Mouse (Mus musculus): ENCODE data around the gene Dnaja1.

The Dnaja1 gene

GRCm38 (mm10) chr4:40722011-40722666 is at the start of gene Dnaja1:
Dnaja1 (plus strand) TSS chr4:40722150.
- peak; percentile 97 for DNase-seq

GRCm38 (mm10) chr4:40673526-40673925 is 48.4 kb upstream of the Dnaja1 start:
- no peak for DNase-seq

GRCm38 (mm10) chr4:40676338-40676737 is 45.6 kb upstream of the Dnaja1 start:
- DNase-seq, result no peak

- DNase-seq, result peak; percentile 31
Measured at GRCm38 (mm10) chr4:40677132-40677531, 44.8 kb upstream of the Dnaja1 start.

DNA sequence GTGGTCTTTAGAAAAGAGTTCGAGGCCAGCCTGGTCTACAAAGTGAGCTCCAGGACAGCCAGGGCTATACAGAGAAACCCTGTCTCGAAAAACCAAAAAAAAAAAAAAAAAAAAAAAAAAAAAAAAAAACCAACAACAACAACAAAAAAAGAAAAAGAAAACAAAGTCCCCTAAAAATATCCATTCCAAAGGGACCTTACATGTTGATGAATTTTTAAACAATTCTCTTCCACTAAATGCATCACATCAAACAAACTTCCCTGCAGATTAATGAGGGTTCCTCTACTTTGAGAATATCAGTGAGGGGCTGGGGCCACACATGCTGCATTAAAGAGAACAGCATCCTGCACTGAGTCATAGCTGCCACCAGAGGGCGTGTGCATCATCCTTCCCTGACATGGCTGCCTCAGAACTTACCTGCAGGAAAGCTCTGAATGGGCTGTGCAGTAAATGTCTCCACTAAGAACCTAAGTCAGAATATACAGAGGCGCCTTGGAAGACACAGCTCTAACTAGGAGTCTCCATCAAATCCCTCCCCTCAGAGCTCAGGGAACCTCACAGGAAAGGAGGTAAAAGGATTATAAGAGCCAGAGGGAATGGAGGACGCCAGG is 41.6 kb upstream of the Dnaja1 start:
- DNase-seq, result no peak

- peak; percentile 65 for DNase-seq
Measured at GRCm38 (mm10) chr4:40681908-40682307, 40.0 kb upstream of the Dnaja1 start.

GRCm38 (mm10) chr4:40682359-40682758 is 39.6 kb upstream of the Dnaja1 start:
- DNase-seq, result no peak

DNA sequence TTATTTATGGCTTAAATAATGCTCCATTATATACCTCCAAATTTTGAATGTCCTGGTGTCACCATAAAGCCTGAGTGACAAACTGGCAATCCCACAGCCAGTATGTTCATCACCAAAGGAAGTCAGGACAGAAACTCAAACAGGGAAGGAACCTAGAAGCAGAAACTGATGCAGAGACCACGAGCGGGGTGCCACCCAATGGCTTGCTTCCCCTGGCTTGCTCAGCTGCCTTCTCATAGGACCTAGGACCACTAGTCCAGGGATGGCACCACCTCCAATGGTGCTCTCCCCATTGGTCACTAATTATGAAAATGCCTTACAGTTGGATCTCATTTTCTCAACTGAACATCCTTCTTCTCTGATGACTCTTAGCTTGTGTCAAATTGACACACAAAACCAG is 38.6 kb upstream of the Dnaja1 start:
- no peak for DNase-seq

- DNase-seq, result no peak
Measured at GRCm38 (mm10) chr4:40691100-40691499, 30.9 kb upstream of the Dnaja1 start.

DNA sequence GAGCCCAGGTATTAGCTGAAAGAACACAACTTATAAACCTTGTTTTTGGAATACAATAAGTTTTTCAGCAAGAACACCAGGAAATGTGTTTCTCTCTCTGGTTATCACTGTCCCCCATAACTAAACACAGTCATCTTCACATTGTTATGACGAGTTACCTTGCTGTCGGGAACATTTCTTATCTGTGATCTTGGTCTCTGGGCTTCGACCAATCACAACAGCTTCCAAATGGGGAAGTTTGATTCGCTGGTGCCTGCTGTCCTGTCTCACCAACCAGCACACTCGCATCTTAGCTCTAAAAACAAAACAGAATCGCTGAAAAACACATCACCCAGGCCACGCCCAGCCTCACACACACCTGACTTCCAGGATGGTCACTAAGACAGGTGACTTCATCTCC is 24.9 kb upstream of the Dnaja1 start:
- no peak for DNase-seq

GRCm38 (mm10) chr4:40700216-40700615 is 21.7 kb upstream of the Dnaja1 start:
- no peak for DNase-seq

DNA sequence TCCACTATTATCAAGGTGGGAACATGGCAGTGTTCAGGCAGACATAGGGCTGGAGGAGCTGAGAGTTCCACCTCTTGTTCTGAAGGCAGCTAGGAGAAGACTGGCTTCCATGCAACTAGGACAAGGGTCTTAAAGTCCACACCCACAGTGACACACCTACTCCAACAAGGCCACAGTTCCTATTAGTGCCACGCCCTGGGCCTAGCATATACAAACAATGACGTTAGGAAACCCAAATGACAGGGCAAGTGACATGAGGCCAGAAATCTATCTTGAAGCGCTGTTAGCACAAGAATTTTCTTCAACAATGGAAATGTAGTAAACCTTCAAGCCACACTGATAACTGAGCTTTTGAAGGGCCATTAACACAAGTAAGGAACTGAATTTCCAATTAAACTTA is 20.2 kb upstream of the Dnaja1 start:
- DNase-seq, result no peak

DNA sequence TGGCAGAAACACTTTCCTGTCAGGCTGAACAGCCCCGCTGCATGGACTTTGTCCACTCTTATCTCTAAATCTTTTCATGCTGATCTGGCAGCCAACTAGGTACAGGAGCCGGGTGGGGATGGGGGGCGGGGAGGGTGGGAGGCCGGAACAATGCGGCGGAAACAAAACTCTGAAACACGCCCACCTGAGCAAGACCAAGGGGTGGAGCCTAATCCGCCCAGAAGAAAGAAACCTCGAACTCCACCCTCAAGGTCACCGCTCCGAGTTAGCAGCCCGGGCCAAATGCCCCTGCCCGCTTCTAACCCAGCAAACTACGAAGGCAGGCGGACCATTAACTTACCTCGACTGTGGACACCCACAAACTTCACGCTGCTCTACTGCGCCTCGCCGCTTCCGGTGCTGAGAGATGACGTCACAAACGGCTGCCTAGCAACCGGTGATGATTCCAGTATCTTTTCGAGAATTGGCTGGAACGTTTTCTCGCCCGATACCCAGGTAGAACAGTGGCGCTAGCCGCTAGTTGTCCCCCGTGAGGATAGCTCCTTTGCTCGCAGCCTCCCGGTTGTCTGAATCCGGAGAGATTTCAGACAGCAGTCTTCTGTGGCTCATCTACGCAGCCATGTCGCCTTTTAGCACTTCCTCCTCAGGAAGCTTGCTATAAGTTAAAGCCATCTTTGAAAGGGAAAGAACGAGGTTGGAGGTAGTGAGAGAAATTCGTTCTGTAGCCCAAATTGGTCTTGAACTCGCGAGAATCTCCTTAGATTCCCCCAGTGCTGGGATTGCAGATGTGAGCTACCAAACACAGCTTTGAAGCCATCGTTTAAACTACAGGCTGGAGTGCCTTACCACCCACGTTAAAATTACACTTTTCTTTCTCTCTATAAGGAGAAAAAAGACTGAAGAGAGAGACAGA is 18.9 kb upstream of the Dnaja1 start, which contains the start of gene Aptx:
Gene Aptx (minus strand): TSS at position 398 of the 913 bp plus-strand sequence.
- peak; percentile 95 for DNase-seq

GRCm38 (mm10) chr4:40703710-40704275 is 18.2 kb upstream of the Dnaja1 start:
- no peak for DNase-seq

- DNase-seq, result no peak
Measured at GRCm38 (mm10) chr4:40717141-40717540, 4.8 kb upstream of the Dnaja1 start.

- no peak for DNase-seq
Measured at GRCm38 (mm10) chr4:40720910-40721309, 1.0 kb upstream of the Dnaja1 start.

GRCm38 (mm10) chr4:40722687-40723460 is 924 bp downstream of the Dnaja1 start:
- DNase-seq, result peak; percentile 88

- DNase-seq, result no peak
Measured at GRCm38 (mm10) chr4:40725141-40725540, 3.2 kb downstream of the Dnaja1 start.

DNA sequence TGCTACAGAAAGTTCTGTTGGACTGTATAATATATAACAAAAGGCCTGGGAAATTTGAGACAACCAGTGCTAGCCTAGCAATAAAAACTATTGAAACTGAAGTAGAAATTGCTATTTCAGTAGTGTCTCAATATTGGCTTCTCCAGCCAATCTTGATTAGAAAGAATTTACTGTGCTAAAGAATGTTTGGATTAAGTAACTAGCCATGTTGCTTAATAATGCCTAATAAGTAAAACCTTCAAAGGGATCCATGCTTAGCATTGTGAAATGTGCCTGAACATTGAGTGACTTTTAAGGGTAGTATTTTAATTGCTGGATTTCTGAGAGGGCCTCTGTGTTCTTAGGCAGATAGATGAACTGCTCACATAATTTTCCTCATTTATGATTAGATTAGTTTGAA is 3.6 kb downstream of the Dnaja1 start:
- DNase-seq, result no peak

GRCm38 (mm10) chr4:40727247-40727646 is 5.3 kb downstream of the Dnaja1 start:
- no peak for DNase-seq

DNA sequence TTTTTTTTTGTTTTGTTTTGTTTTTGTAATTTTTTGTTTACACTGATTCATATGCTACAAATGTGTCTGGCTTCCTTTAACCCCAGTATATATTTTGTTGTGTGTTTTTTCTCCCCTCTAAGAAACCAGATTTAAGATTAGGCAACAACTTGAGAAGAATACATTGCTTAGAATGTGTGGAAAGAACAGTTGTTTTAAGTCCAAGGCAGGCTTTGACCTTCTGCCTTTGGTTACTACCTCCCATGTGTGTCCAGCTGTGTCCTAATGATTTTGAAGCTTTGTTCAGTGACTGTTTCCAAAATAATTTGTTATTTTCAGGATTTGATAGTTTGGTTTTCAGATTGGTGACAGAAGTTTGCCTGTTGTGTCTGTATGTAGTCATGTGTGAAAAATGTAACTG is 9.3 kb downstream of the Dnaja1 start:
- DNase-seq, result no peak

DNA sequence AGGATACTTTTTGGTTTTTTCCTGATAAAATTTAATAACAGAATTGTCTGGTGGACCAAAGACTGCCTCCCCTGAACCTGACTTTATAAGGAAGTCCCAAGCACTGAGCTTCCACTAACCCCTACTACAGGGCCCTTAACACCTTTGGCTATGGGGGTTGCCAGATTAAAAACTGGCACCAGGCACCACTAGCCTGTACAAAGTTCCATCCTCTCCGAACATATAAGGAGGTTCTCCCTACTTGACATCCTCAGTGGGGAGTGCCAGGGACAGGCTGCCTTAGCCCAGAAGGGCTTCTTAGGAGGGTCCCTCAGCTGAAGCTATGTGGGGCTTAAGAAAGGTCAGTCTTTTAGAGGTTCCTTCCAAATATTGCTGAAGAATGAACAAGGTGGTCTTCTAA is 13.4 kb downstream of the Dnaja1 start:
- DNase-seq, result no peak

Data from right cerebral cortex, postnatal 25 days (tissue).